Mouse (Mus musculus): Measurements from ENCODE around the gene Mlec.
"Not testable (repeated sequence)": the region's sequence is repeated elsewhere in the genome, so short reads cannot be mapped to it uniquely, and the experiment has no call there.

Mlec gene

GRCm38 (mm10) chr5:115127421-115128179 is 30.4 kb downstream of the Mlec start:
- DNase-seq (ENCODE audit: low read depth, low spot score) = no peak

- DNase-seq (ENCODE audit: low read depth, low spot score) = no peak
Observed at GRCm38 (mm10) chr5:115126578-115127312, 31.2 kb downstream of the Mlec start.

DNA sequence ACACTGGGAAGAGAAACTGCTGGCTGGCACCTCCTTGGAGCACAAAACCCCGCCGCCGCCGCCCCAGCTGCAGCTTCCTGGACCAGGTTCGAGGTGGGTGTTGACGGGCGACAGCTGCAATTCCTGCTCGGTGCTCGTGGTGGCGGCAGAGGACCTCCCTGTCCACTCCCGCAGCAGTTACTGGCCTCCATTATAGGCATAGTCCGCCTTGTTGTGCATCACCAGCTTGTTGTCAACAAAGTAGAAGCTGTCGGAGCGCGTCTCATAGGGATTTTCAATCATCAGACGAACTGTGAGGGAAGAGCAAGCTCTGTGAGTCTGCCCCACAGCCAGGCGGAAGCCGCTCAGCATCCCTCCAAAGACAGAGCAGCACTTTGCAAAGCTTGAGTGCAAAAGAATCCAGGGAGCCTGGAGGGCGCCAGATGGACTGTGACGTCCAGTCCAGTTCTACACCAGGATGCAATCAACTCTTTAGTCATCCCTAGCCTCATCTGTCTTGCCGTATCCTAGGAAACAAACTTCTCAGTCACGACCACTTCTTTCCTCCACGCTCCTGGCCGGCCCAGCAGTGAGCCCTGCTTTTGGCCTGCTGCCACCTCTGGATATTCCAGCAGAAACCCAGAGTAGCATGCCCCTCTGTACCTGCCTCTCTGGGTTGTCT is 32.6 kb downstream of the Mlec start:
- DNase-seq (ENCODE audit: low read depth, low spot score) = peak; percentile 72

- DNase-seq (ENCODE audit: low read depth, low spot score) = no peak
Observed at GRCm38 (mm10) chr5:115124690-115125089, 33.3 kb downstream of the Mlec start.

- no peak for DNase-seq (ENCODE audit: low read depth, low spot score)
Observed at GRCm38 (mm10) chr5:115120978-115121377, 37.0 kb downstream of the Mlec start.

- DNase-seq (ENCODE audit: low read depth, low spot score) = peak; percentile 82
Observed at GRCm38 (mm10) chr5:115118961-115119570, 38.9 kb downstream of the Mlec start, which contains the start of gene Acads. Acads (minus strand) TSS chr5:115119346.

GRCm38 (mm10) chr5:115117467-115117866 is 40.5 kb downstream of the Mlec start:
- DNase-seq (ENCODE audit: low read depth, low spot score) = no peak

DNA sequence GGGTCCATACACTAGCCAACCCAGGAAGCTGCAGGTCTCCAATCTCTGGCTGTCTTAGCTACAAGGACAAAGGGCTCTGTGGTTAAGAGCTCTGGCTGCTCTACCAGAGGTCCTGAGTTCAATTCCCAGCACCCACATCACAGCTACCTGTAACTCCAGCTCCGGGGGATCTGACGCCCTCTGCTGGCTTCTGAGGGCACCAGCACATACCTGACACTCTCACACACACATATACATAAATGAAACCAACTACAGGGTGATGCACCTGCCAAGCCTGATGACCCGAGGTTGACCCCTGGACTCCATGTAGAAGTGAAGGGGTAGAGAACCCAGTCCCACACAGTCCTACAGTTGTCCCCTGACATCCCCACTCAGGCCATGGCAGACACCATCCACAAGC is 41.6 kb downstream of the Mlec start:
- DNase-seq (ENCODE audit: low read depth, low spot score) = peak; percentile 58

DNA sequence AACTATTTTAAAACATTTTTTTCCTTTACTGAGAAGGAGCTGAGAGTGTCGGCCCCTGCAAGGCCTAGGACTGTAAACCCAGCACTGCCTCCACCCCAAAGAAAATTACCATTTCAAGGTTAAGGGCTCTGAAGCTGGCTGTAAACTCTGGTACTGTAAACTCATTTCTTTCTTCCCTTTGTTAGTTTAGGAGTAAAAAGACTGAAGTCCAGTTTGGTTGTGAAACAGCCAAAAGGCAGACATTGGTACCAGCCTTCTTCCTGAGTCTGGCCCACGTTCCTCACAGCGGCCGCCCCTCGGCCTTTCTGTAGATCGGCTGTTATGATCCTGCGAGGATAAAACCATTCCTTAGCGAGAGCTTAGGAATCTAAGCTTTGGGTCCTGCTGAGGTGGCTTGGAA is 43.5 kb downstream of the Mlec start:
- DNase-seq (ENCODE audit: low read depth, low spot score) = no peak

DNA sequence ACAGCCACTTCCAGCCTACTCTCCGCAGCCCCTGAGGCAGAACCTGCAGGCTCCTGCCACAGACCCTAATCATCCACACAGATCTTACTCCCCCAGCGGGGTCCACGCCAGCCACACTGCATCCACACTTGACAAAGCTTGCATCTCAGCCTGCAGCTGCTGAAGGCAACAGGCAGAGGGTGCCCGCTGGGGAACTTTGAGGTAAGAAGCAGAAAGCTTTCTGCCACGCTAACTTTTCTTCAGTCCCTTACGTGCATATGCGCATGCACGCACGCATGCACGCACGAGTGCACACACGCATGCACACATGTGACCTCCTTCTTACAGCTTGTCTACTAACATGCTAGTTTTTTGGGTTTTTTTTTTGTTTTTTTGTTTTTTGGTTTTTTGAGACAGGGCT is 44.7 kb downstream of the Mlec start:
- DNase-seq (ENCODE audit: low read depth, low spot score) = no peak

- DNase-seq (ENCODE audit: low read depth, low spot score) = no peak
Observed at GRCm38 (mm10) chr5:115111156-115111555, 46.8 kb downstream of the Mlec start.

GRCm38 (mm10) chr5:115103253-115103652 is 54.7 kb downstream of the Mlec start:
- DNase-seq (ENCODE audit: low read depth, low spot score) = not testable (repeated sequence)

DNA sequence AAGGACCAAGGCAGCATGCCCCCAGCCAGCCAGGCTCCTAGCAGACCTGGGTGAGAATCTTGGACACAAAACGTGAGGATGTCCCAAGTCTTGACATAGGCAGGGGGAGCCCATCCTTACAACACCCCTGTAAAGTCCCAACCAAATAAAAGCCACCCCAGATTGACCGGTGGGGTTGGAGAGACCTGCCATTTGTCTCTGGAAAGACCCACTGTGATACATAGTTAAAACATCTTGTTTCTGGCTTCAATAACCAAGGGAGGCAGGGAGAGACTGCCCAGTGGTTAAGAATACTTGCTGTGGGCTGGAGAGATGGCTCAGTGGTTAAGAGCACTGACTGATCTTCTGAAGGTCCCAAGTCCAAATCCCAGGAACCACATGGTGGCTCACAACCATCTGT is 55.7 kb downstream of the Mlec start:
- no peak for DNase-seq (ENCODE audit: low read depth, low spot score)

DNA sequence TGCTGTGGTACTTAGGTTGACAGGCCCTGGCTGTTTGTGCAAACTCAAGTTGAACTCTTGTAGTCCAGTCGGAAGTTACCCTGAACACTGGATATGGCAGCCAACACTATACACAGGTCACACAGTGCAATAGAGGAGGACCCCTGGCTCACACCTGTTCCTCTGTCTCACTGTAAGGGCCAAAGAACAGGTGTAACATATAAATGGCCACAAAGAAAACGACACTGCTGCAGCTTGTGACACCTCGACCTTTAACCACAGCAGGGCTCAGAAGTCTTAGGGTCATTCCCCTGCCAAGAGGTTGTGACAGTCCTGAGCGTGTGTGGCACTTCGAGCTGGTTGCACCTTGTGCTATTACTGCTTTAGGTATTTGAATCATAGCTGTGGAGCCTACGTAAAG is 57.5 kb downstream of the Mlec start:
- no peak for DNase-seq (ENCODE audit: low read depth, low spot score)

DNA sequence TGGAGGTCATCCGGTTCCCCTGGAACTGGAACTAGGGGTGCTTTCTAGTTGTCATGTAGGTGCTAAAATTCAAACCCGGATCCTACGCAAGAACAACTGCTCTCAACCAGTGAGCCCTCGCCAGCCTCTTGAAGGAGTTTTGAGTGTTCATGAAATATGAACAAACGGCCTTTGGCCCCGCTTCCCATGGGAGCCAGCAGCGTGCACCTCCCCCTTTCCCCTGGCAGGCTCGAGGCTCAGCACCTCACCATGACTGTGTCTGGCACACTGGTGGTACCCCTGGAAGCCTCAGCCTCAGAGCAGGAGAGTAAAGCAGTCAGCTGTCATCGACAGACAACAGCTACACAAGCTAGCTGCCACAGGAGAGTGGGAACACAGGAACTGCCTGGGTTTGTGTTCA is 58.0 kb downstream of the Mlec start:
- DNase-seq (ENCODE audit: low read depth, low spot score) = no peak

- DNase-seq (ENCODE audit: low read depth, low spot score) = no peak
Observed at GRCm38 (mm10) chr5:115099530-115099929, 58.4 kb downstream of the Mlec start.

DNA sequence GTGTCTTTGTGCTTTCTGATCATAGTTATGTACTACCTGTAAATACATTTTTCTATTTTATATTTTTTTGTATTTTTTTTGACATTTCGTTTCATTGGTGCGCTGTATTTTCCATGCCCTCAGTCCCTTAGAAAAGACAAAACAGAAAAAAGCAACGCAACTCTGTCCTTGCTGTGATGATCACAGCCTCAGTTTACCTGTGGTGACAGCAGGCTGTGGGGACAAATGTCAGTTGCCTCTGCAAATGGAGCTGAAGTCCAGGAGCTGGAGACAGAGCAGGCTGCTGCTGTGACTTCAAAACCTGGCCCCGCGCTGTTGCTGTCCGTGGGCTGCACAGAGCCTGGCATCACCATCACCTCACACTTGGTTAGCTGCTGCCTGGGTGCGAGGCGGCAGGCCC is 59.8 kb downstream of the Mlec start, which contains the start of gene Gm10401:
Gm10401 (minus strand) TSS at position 101 of the 400 bp plus-strand sequence.
- no peak for DNase-seq (ENCODE audit: low read depth, low spot score)

Data from ES-CJ7 (cell line).